Mouse (Mus musculus): ENCODE results near the gene Tgm2. TPM values are rescaled to one million over a fixed set of nuclear protein-coding genes. Genes with fewer than 3 reads are reported as not detected.

Gene Tgm2
- polyA plus RNA-seq, 1 experiment from 2014 or later = 97.0 TPM

DNA sequence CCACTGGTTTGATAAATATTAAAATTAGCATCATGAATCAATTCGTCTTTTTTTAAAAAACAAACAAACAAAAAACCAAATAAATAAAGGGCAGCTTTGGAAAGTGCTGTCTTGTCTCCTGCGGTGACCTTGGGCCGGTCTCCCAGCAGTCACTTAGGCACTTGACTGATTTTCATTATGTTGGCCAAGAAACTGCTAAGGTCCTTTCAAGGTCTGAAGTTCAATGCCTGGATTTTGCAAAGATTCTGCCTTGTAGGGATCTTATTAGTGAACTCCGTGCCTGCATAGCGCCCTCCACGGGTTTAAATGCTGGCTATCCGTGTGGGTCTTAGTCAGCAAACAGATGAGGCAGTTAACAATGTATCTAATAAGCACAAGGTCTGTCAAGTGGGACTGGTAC is 67.3 kb downstream of the Tgm2 start:
- no peak for ATAC-seq
- H3K27ac ChIP-seq (ENCODE audit: low read length) = no peak overlapping the region
- no peaks in the 10 kb centered on the region for H3K4me1 ChIP-seq (ENCODE audit: insufficient read depth, low read depth, low read length)
- H3K9me3 ChIP-seq (ENCODE audit: low read length) = no peaks in the 10 kb centered on the region
- no peak for TF ChIP-seq CTCF (IDR thresholded peaks at IDR 0.05)
- TF ChIP-seq EP300 (IDR thresholded peaks at IDR 0.05) = no peak
- no peak overlapping the region for H3K4me3 ChIP-seq (ENCODE audit: low read depth, low read length)
- H3K9ac ChIP-seq (replicated peaks; ENCODE audit: low read depth) = no peak overlapping the region
- H3K4me2 ChIP-seq (replicated peaks; ENCODE audit: low read depth, low read length) = no peak overlapping the region
- H3K36me3 ChIP-seq (ENCODE audit: insufficient read depth, low read length) = peaks cover 21% of the 10 kb centered on the region
- WGBS = 81% methylated on average over 7 of the region's 7 CpGs
- DNase-seq (ENCODE audit: low spot score) = no peak
- H3K27me3 ChIP-seq (replicated peaks; ENCODE audit: insufficient read depth, low read length) = no peaks in the 10 kb centered on the region

DNA sequence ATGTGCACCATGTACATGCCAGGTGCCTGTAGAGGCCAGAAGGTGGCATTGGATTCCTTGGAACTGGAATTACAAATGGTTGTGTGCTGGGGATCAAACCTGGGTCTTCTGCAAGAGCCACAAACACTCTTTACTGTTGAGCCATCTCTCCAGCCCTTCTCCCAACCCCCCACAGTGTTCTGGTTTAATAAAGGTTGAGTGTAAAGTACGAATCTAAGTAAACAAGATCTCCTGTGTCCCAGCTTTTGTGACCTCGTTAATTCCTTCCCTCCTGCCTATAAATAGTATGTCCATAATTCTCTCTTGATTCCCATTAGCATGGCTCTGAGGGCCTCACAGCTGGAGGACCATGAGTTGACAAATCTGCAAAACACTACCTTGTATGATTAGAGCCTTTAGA is 68.3 kb downstream of the Tgm2 start:
- WGBS = 40% methylated on average over 2 of the region's 2 CpGs
- DNase-seq (ENCODE audit: low spot score) = no peak
- no peak for TF ChIP-seq CTCF (IDR thresholded peaks at IDR 0.05)

DNA sequence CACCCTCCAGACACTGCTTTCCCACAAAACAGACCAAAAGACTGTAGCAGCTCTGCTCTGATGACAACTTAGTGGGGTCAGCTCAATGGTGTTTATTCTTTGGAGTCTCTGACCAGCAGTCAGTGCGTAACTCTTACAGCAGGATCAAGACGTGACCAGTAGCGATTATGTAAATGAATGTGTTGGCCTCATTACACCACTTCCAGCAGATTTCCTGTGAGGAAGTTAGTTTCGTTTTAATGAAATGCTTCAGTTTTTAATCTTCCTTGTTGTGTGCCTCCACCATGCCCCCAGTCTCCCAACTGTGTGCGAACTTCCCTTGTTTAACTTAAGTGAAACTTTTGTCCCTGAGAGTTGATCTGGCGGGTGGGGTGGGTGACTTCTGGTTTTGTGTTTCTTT is 69.5 kb downstream of the Tgm2 start:
- H3K9ac ChIP-seq (replicated peaks; ENCODE audit: low read depth) = no peak overlapping the region
- H3K27ac ChIP-seq (ENCODE audit: low read length) = no peak overlapping the region
- DNase-seq (ENCODE audit: low spot score) (no peak), ATAC-seq (peak; percentile 24; the same call in 1 of the 2 replicates)
- H3K27me3 ChIP-seq (replicated peaks; ENCODE audit: insufficient read depth, low read length) = no peaks in the 10 kb centered on the region
- H3K4me1 ChIP-seq (ENCODE audit: insufficient read depth, low read depth, low read length) = peaks cover 3% of the 10 kb centered on the region
- TF ChIP-seq EP300 (IDR thresholded peaks at IDR 0.05) = no peak
- no peaks in the 10 kb centered on the region for H3K9me3 ChIP-seq (ENCODE audit: low read length)
- WGBS = 59% methylated on average over 6 of the region's 6 CpGs
- no peak overlapping the region for H3K4me3 ChIP-seq (ENCODE audit: low read depth, low read length)
- no peak overlapping the region for H3K4me2 ChIP-seq (replicated peaks; ENCODE audit: low read depth, low read length)
- H3K36me3 ChIP-seq (ENCODE audit: insufficient read depth, low read length) = peaks cover 21% of the 10 kb centered on the region

More for the DNA sequence above, 68.3 kb downstream of the Tgm2 start:
- no peak for ATAC-seq
- H3K9ac ChIP-seq (replicated peaks; ENCODE audit: low read depth) = no peak overlapping the region
- H3K27ac ChIP-seq (ENCODE audit: low read length) = no peak overlapping the region
- no peaks in the 10 kb centered on the region for H3K9me3 ChIP-seq (ENCODE audit: low read length)
- H3K27me3 ChIP-seq (replicated peaks; ENCODE audit: insufficient read depth, low read length) = no peaks in the 10 kb centered on the region
- H3K4me3 ChIP-seq (ENCODE audit: low read depth, low read length) = no peak overlapping the region
- peaks cover 21% of the 10 kb centered on the region for H3K36me3 ChIP-seq (ENCODE audit: insufficient read depth, low read length)
- no peak overlapping the region for H3K4me2 ChIP-seq (replicated peaks; ENCODE audit: low read depth, low read length)
- no peaks in the 10 kb centered on the region for H3K4me1 ChIP-seq (ENCODE audit: insufficient read depth, low read depth, low read length)

DNA sequence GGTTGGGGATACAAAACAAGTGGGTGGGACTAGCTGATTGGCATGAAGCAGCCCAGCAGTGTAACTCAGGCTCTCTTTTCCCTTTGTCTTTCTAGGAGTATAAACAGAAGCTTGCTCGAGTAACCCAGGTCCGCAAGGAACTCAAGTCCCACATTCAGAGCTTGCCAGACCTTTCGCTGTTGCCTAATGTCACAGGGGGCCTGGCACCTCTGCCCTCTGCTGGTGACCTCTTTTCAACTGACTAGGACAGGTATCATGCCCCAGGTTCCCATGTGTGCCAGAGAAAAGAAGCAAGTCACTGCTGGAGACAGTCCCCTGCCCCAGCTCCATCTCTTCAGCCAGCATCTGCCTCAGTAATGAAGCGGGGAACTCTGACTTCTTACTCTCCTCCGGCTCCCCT is 71.4 kb downstream of the Tgm2 start:
- TF ChIP-seq EP300 (IDR thresholded peaks at IDR 0.05) (no peak), CTCF (IDR thresholded peaks at IDR 0.05) (no peak)
- DNase-seq (ENCODE audit: low spot score) (no peak), ATAC-seq (no peak)
- Histone ChIP-seq H3K4me3 (ENCODE audit: low read depth, low read length) (no peak overlapping the region), H3K4me1 (ENCODE audit: insufficient read depth, low read depth, low read length) (peaks cover 6% of the 10 kb centered on the region), H3K9me3 (ENCODE audit: low read length) (no peaks in the 10 kb centered on the region), H3K36me3 (ENCODE audit: insufficient read depth, low read length) (peaks cover 21% of the 10 kb centered on the region), H3K9ac (replicated peaks; ENCODE audit: low read depth) (no peak overlapping the region), H3K4me2 (replicated peaks; ENCODE audit: low read depth, low read length) (no peak overlapping the region), H3K27ac (ENCODE audit: low read length) (no peak overlapping the region), H3K27me3 (replicated peaks; ENCODE audit: insufficient read depth, low read length) (no peaks in the 10 kb centered on the region)
- 84% methylated on average over 5 of the region's 5 CpGs for WGBS

- Histone ChIP-seq H3K27me3 (replicated peaks; ENCODE audit: insufficient read depth, low read length) (no peaks in the 10 kb centered on the region), H3K27ac (ENCODE audit: low read length) (no peak overlapping the region), H3K4me2 (replicated peaks; ENCODE audit: low read depth, low read length) (no peak overlapping the region), H3K36me3 (ENCODE audit: insufficient read depth, low read length) (peaks cover 20% of the 10 kb centered on the region), H3K9ac (replicated peaks; ENCODE audit: low read depth) (no peak overlapping the region), H3K4me1 (ENCODE audit: insufficient read depth, low read depth, low read length) (peaks cover 9% of the 10 kb centered on the region), H3K4me3 (ENCODE audit: low read depth, low read length) (no peak overlapping the region), H3K9me3 (ENCODE audit: low read length) (no peaks in the 10 kb centered on the region)
- TF ChIP-seq CTCF (IDR thresholded peaks at IDR 0.05) (no peak), EP300 (IDR thresholded peaks at IDR 0.05) (no peak)
- ATAC-seq (no peak), DNase-seq (ENCODE audit: low spot score) (no peak)
- 77% methylated on average over 5 of the region's 5 CpGs for WGBS
Measured at GRCm38 (mm10) chr2:158071633-158071995, 74.6 kb downstream of the Tgm2 start.

DNA sequence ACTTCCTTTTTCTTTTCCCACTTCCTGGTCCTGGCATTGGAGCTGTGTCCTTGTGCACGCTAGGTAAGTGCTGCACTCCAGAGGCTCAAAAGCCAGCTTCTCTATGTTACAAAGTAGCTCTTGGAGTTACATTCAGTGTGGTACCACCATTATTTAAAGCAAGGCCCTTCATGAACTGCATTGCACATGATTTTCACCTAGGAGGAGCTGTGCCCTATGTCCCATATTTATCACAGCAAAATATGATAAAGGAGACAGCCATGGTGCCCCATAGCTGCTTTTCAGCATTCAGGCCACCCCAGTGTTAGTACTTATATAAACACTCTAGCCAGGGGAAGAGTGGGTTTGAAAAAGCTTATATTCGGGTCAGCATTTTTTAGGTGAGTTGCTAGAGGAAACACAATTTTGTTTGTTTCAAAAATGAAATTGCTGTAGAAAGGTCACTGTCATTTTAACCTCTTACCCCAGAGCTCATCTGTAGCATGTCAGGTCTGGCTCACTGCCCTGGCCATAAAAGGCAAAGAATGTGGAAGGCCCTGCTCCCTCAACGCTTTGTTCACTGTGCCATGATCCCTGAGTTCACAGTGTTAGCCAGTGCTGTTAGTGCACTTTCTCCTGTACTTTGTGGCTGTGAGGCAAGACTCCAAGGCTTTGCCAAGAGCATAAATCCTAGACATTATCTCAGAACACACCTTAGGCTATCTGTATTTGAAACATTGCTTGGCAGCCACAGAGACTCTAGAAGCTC is 75.2 kb downstream of the Tgm2 start:
- H3K4me3 ChIP-seq (ENCODE audit: low read depth, low read length) = no peak overlapping the region
- H3K27ac ChIP-seq (ENCODE audit: low read length) = no peak overlapping the region
- no peak overlapping the region for H3K9ac ChIP-seq (replicated peaks; ENCODE audit: low read depth)
- H3K4me1 ChIP-seq (ENCODE audit: insufficient read depth, low read depth, low read length) = peaks cover 11% of the 10 kb centered on the region
- no peaks in the 10 kb centered on the region for H3K27me3 ChIP-seq (replicated peaks; ENCODE audit: insufficient read depth, low read length)
- no peaks in the 10 kb centered on the region for H3K9me3 ChIP-seq (ENCODE audit: low read length)
- TF ChIP-seq CTCF (IDR thresholded peaks at IDR 0.05) (peak; percentile 33; the same call in 1 of the 2 replicates), EP300 (IDR thresholded peaks at IDR 0.05) (no peak)
- H3K4me2 ChIP-seq (replicated peaks; ENCODE audit: low read depth, low read length) = no peak overlapping the region
- ATAC-seq = peak; percentile 50
- 51% methylated on average over 3 of the region's 3 CpGs for WGBS
- H3K36me3 ChIP-seq (ENCODE audit: insufficient read depth, low read length) = peaks cover 16% of the 10 kb centered on the region
- DNase-seq (ENCODE audit: low spot score) = peak; percentile 54
